Mouse (Mus musculus) adrenal gland, postnatal 25 days (tissue): Measurements from ENCODE around the gene Armc6. TPM values are rescaled to one million over a fixed set of nuclear protein-coding genes. Genes with fewer than 3 reads are reported as not detected.

ENCODE experiments used
- DNase-seq: peaks from one replicate; pipeline ENCODE4 v3.0.0; 2021; ENCODE audit warnings: mixed read lengths
- total RNA-seq: library from RNA; stranded (reverse); gene quantifications from 2 replicates; pipeline ENCODE4 v1.2.3, GENCODE M21; 2021

Gene Armc6
- total RNA-seq, 1 experiment from 2014 or later = 11.3 TPM

- DNase-seq = no peak
Measured at GRCm38 (mm10) chr8:70194191-70194590, 40.1 kb downstream of the Armc6 start.

DNA sequence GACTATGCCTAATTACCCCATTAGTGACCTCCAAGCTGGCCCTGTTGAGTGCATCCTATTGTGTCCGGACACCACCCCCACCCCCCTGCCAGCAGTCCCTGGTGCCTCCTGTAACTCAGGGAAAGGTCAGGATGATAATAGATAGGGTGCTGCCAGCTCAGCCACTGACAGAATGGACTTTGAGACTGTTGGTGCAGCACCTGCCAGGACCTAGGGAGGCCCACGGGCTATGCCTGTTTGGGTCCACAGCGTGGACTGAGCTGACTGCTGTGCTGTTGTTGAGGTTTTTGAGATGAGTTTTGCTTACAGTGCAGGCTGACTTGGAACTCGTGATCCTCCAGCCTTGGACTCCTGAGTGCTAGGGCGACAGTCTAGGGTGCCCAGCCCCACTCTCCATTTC lies 41.0 kb downstream of the Armc6 start:
- no peak for DNase-seq

GRCm38 (mm10) chr8:70188707-70189106 lies 45.6 kb downstream of the Armc6 start:
- no peak for DNase-seq

DNA sequence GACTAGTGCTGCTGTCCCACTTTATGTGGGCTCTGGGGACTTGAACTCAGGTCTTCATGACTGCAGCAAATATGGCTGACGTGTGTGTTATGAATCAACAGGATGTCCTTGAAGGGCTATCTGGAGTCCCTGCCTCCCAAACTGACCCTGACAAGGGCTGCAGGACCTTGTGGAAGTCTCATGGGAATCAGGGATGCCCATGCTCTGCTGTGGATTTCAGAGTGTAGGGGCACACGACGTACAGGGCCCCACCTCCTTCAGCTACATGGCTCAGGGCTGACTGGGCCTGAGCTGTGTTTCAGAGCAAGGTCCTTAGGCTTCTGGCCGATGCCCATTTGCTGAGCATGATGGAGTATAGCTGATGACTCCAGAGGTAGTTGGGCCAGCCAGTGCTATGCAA lies 51.1 kb downstream of the Armc6 start:
- DNase-seq = no peak

- DNase-seq = no peak
Measured at GRCm38 (mm10) chr8:70181903-70182252, 52.4 kb downstream of the Armc6 start.

- no peak for DNase-seq
Measured at GRCm38 (mm10) chr8:70181212-70181902, 52.9 kb downstream of the Armc6 start.

GRCm38 (mm10) chr8:70179082-70179481 lies 55.2 kb downstream of the Armc6 start:
- no peak for DNase-seq

GRCm38 (mm10) chr8:70178231-70178630 lies 56.0 kb downstream of the Armc6 start:
- no peak for DNase-seq

- no peak for DNase-seq
Measured at GRCm38 (mm10) chr8:70174079-70174478, 60.2 kb downstream of the Armc6 start.

DNA sequence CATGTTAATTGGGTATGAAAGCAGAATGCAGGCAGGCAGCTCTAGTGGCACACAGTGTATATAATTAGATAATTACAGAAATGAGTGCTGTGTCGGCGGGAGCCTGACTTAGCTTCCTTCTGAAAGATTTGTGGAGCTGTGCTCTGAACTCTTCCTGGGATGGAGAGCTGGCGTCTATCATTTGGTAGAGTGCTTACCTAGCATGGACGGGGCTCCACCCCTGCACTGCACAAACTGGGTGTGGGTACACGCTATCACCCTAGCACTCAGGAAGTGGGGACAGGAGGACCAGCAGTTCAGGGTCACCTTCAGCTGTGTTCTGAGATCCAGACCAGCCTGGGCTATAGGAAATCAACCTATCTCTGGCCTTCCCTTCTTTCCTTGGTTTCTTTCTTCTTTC lies 60.9 kb downstream of the Armc6 start:
- no peak for DNase-seq

DNA sequence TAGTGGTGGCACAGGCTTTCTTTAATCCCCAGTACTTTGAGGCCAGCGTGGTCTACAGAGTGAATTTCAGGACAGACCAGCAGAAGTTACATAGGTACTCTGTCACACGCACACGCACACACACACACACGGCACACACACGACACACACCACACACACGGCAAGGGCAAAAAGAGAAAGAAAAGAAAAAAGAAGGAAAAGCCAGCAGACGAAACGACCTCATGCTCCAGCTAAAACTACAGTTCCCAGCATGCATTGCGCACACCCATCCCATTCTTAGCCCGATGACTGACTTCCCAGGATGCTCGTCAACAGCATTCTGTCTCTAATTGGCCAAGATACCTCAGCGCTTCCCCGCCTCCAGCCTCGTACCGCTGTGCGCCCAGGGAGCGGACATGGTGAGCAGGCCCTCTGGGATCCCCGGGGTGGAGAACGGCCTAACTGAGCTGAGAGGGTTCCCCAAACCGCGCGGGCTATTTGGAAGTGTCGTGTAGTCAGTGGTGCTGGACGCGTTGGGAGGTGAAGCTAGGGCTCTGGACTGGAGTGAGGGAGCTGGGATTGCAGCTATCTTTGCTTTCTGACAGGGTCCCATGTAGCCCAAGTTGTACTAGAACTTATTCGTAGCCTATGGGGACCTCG lies 62.1 kb downstream of the Armc6 start, which contains the start of gene Tmem161a:
Gene Tmem161a (plus strand): TSS at position 314 of the 639 bp plus-strand sequence.
- DNase-seq = peak; percentile 88

DNA sequence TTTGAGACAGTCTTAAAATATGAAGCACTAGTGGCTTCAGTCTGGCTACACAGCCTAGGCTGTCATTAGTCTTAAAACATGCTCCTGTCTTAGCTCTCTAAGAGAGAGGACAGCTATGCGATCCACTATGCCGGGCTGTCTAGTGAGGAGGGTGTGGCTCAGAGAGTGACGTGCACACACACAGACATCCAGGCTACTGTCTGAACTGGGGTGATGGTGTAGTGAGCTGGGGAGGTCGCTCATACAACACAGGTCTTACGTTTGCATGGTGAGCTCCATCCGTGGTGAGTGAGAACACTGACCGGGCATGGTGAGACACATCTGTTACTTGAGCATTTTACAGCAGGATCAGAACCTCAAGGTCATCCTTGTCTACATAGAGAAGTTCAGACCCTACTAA lies 63.0 kb downstream of the Armc6 start:
- no peak for DNase-seq

DNA sequence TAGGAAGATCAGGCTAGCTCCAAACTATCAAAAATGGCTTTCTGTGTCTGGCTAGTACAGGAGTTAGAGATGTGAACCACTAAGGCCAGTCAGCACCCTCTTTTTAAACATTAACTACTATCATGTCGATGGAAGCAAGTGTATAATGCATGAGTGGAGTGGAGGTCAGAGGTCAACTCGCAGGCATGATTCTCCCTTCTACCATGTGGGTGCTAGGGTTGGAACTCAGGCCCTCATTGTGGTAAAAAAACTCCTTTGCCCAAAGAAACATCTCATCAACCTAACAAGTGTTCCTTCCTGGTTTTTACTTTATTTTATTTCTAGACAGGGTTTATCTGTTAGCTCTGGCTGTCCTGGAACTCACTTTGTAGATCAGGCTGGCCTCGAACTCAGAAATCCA lies 63.5 kb downstream of the Armc6 start:
- no peak for DNase-seq

Other genes starting within 250 kb of the Armc6 start
- 95.6 and 104 TPM in 2 replicates for gene Gatad2a, start 238.1 kb downstream of the Armc6 start, total RNA-seq
- gene Mau2, start 191.7 kb downstream of the Armc6 start, total RNA-seq = 66.7 and 73.9 TPM in 2 replicates
- gene Sugp1, start 191.7 kb downstream of the Armc6 start, total RNA-seq = 30.8 and 37.0 TPM in 2 replicates
- gene Tm6sf2, start 161.5 kb downstream of the Armc6 start, total RNA-seq = 0.43 and 1.9 TPM in 2 replicates
- gene Hapln4, start 151.0 kb downstream of the Armc6 start, total RNA-seq = 0.12 and 0.43 TPM in 2 replicates
- 0.29 and 0.30 TPM in 2 replicates for gene Ncan, start 113.6 kb downstream of the Armc6 start, total RNA-seq
- 21.1 and 21.3 TPM in 2 replicates for gene Nr2c2ap, start 103.1 kb downstream of the Armc6 start, total RNA-seq
- gene Rfxank, start 95.3 kb downstream of the Armc6 start, total RNA-seq = 14.6 and 17.6 TPM in 2 replicates
- gene Borcs8, start 95.0 kb downstream of the Armc6 start, total RNA-seq = 70.3 and 71.8 TPM in 2 replicates
- 0.79 TPM in 1 of 2 replicates, not detected in the other for gene Mef2b, start 94.8 kb downstream of the Armc6 start, total RNA-seq
- 55.6 and 76.6 TPM in 2 replicates for gene Tmem161a, start 62.1 kb downstream of the Armc6 start, total RNA-seq
- 57.7 and 65.6 TPM in 2 replicates for gene Slc25a42, start 22.2 kb downstream of the Armc6 start, total RNA-seq
- 45.2 and 50.7 TPM in 2 replicates for gene Sugp2, start 240 bp downstream of the Armc6 start, total RNA-seq
- 20.2 and 23.0 TPM in 2 replicates for gene Homer3, start 48.4 kb upstream of the Armc6 start, total RNA-seq
- gene Ddx49, start 68.0 kb upstream of the Armc6 start, total RNA-seq = 50.1 and 64.7 TPM in 2 replicates
- gene Cope, start 68.1 kb upstream of the Armc6 start, total RNA-seq = 184 and 238 TPM in 2 replicates
- gene Cers1, start 81.3 kb upstream of the Armc6 start, total RNA-seq = 2.9 and 3.4 TPM in 2 replicates
- gene Gdf1, start 95.4 kb upstream of the Armc6 start, total RNA-seq = 2.0 TPM in 1 of 2 replicates, not detected in the other
- gene Upf1, start 118.8 kb upstream of the Armc6 start, total RNA-seq = 71.3 and 76.9 TPM in 2 replicates
- 0.27 TPM in 1 of 2 replicates, not detected in the other for gene Comp, start 139.1 kb upstream of the Armc6 start, total RNA-seq
- gene Crtc1, start 205.1 kb upstream of the Armc6 start, total RNA-seq = 23.9 and 28.8 TPM in 2 replicates
- 22.3 and 24.9 TPM in 2 replicates for gene Klhl26, start 242.5 kb upstream of the Armc6 start, total RNA-seq